Mouse (Mus musculus): ENCODE results near the gene Alg5. TPM values are rescaled to one million over a fixed set of nuclear protein-coding genes. Genes with fewer than 3 reads are reported as not detected.

Alg5 gene
- polyA plus RNA-seq, 1 experiment = 27.3 TPM

- no peak for DNase-seq (ENCODE audit: low read depth)
Measured at GRCm38 (mm10) chr3:54793762-54794161, 58.4 kb downstream of the Alg5 start.

GRCm38 (mm10) chr3:54795379-54795778 lies 60.0 kb downstream of the Alg5 start:
- DNase-seq (ENCODE audit: low read depth) = no peak

GRCm38 (mm10) chr3:54795806-54796205 lies 60.5 kb downstream of the Alg5 start:
- no peak for DNase-seq (ENCODE audit: low read depth)

GRCm38 (mm10) chr3:54797211-54797610 lies 61.9 kb downstream of the Alg5 start:
- no peak for DNase-seq (ENCODE audit: low read depth)

Other genes with a start within 250 kb of the Alg5 start
- 50.8 and 51.2 TPM in 2 replicates for gene Supt20, start 42.7 kb upstream of the Alg5 start, polyA plus RNA-seq (2012; rRNA removed)
- not detected in 2 replicates for gene Gm21958, start 21.2 kb upstream of the Alg5 start, polyA plus RNA-seq (2012; rRNA removed)
- gene Exosc8, start 146 bp upstream of the Alg5 start, polyA plus RNA-seq (2012; rRNA removed) = 19.4 and 25.1 TPM in 2 replicates
- gene Smad9, start 20.0 kb downstream of the Alg5 start, polyA plus RNA-seq (2012; rRNA removed) = 0.96 and 1.0 TPM in 2 replicates
- gene Rfxap, start 72.3 kb downstream of the Alg5 start, polyA plus RNA-seq (2012; rRNA removed) = 14.5 and 19.3 TPM in 2 replicates
- not detected in 2 replicates for gene Sertm1, start 180.3 kb downstream of the Alg5 start, polyA plus RNA-seq (2012; rRNA removed)